Mouse (Mus musculus) neural tube, embryonic 15.5 days (tissue): Measurements from ENCODE around the gene Dcaf12l2. TPM values are rescaled to one million over a fixed set of nuclear protein-coding genes. Genes with fewer than 3 reads are reported as not detected.

ENCODE experiments used
- ATAC-seq: fragments of 200-750 bp; cut with Nextera tagmentation; 2 replicates; pipeline ENCODE4 v1.8.0; 2017; ENCODE audit warnings: mild to moderate bottlenecking, moderate TSS enrichment, moderate library complexity; ENCODE audit not compliant: low FRiP score
- H3K27ac ChIP-seq: fragments of 300-500 bp; sonication (generic); replicated peaks from 2 replicates; pipeline ENCODE4 v1.5.1; 2015; ENCODE audit warnings: mild to moderate bottlenecking, inconsistent platforms
- H3K27me3 ChIP-seq: fragments of 300-500 bp; sonication (generic); replicated peaks from 2 replicates; pipeline ENCODE4 v1.6.1; 2015; ENCODE audit warnings: inconsistent platforms
- H3K36me3 ChIP-seq: fragments of 300-500 bp; sonication (generic); 2 replicates; pipeline ENCODE4 v1.6.1; 2015; ENCODE audit warnings: inconsistent platforms
- H3K4me1 ChIP-seq: fragments of 300-500 bp; sonication (generic); 2 replicates; pipeline ENCODE4 v1.6.1; 2015; ENCODE audit warnings: inconsistent platforms
- H3K4me2 ChIP-seq: fragments of 300-500 bp; sonication (generic); 2 replicates; pipeline ENCODE4 v1.6.1; 2015; ENCODE audit warnings: inconsistent platforms, mild to moderate bottlenecking, moderate library complexity
- H3K4me3 ChIP-seq: fragments of 300-500 bp; sonication (generic); replicated peaks from 2 replicates; pipeline ENCODE4 v1.5.1; 2015; ENCODE audit warnings: mild to moderate bottlenecking, inconsistent platforms
- H3K9ac ChIP-seq: fragments of 300-500 bp; sonication (generic); replicated peaks from 2 replicates; pipeline ENCODE4 v1.6.1; 2015; ENCODE audit warnings: mild to moderate bottlenecking, inconsistent platforms
- H3K9me3 ChIP-seq: fragments of 300-500 bp; sonication (generic); replicated peaks from 2 replicates; pipeline ENCODE4 v1.6.1; 2016; ENCODE audit warnings: inconsistent platforms
- WGBS: fragments of 180-500 bp; shearing (Covaris S2); methylation state at CpG from one replicate; pipeline ENCODE4 v1.1.7; 2015; ENCODE audit warnings: mixed read lengths; 5-methylcytosine and 5-hydroxymethylcytosine counted together
- polyA plus RNA-seq: library from polyadenylated mRNA; unstranded; fragments of >200 nt; fragmentation: Nextera tagmentation; extraction: Ambion mirVana; gene quantifications from 2 replicates; pipeline ENCODE4 v1.2.1, GENCODE M21; 2015

Dcaf12l2 gene
- 2.1 and 2.2 TPM in 2 replicates for polyA plus RNA-seq

DNA sequence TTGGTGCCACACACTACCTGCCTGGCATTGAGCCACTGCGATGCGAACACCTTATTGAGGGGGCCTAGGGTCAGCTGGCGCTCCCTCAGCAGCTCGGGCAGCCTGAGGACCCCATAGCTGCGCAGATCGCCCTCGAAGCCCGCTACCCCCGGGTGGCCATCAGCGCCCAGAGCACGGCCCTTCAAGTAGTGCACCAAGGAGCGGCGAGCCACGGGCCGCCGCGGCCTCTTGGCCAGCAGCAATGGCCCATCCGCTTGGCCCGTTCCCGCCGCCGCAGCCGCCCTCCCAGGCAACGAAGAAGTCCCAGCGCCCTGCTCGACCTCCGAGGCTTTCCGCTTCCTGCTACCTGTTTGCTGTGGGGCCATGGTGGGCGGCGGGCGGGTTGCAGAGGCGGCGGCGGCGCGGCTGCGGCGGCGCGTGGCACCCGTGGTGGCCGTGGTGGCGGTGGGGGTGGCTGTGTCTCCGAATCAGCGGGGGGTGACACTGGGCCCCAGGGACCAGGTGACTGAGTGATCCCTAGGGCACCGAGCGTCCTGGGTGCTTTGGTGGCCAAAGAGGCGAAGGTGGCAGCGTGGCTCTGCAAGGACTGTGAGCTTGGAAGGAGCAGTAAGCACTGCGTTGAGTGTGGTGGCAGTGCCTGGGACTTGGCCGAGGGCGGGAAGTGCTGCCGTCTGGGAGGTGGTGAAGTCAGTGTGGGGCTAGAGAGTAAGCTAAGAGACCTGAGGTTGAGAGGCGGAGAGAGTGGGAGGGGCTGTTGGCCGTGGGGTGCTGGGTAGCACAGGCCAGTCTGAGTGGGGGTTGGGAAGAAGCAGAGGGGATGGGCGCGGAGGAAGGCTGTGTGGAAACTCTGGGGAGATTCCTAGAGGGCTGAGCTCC lies at the start of gene Dcaf12l2:
Gene Dcaf12l2, minus strand, starts transcription at position 697 of the 876 bp plus-strand sequence.
- Histone ChIP-seq H3K9ac (peak within 1 kb of the TSS; percentile 47), H3K27ac (no peak within 1 kb of the TSS), H3K36me3 (no peaks in the 10 kb centered on the region), H3K9me3 (no peaks in the 10 kb centered on the region), H3K27me3 (no peaks in the 10 kb centered on the region), H3K4me3 (peak within 1 kb of the TSS; percentile 51), H3K4me2 (peak within 1 kb of the TSS; percentile 70), H3K4me1 (no peaks in the 10 kb centered on the region)
- ATAC-seq, result peak; percentile 87
- WGBS, result 20% methylated on average over 53 of the region's 57 CpGs

DNA sequence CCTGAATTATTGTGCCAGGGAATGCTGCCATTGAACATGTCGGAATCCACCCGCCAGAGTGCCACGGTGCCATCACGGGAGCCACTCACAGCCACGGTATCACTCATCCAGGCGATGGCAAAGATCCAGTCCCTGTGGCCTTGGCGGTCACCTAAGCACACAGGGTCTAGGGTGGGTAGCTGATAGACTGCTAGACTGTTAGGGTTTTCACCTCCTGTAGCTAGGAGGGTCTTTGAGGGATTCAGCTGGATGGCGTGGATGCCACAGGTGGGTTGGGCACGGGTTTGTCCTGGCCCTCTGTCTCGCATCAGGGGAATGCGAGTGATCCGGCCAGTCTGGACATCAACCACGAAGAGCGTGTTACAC lies 879 bp downstream of the Dcaf12l2 start:
- Histone ChIP-seq H3K4me3 (peak overlapping the region; percentile 51), H3K4me1 (no peaks in the 10 kb centered on the region), H3K27ac (no peak overlapping the region), H3K27me3 (no peaks in the 10 kb centered on the region), H3K4me2 (peak overlapping the region; percentile 70), H3K36me3 (no peaks in the 10 kb centered on the region), H3K9ac (peak overlapping the region; percentile 47), H3K9me3 (no peaks in the 10 kb centered on the region)
- ATAC-seq, result no peak
- 71% methylated on average over 14 of the region's 14 CpGs for WGBS
